Mouse (Mus musculus) liver, adult 2 months (tissue): ENCODE data around the gene Chn2. TPM values are rescaled to one million over a fixed set of nuclear protein-coding genes. Genes with fewer than 3 reads are reported as not detected.

Experiments used
- DNase-seq: peaks from one replicate; pipeline ENCODE4 v3.0.0-alpha.2; 2011; ENCODE audit warnings: low read depth, low spot score; ENCODE audit errors: extremely low read depth
- H3K27ac ChIP-seq: fragments of 200-500 bp; replicated peaks from 2 replicates; pipeline ENCODE4 v1.5.1; 2012; ENCODE audit warnings: low read depth, mild to moderate bottlenecking, control low read depth, inconsistent platforms, low read length; ENCODE audit not compliant: insufficient read depth
- H3K27me3 ChIP-seq: fragments of 200-500 bp; 2 replicates; pipeline ENCODE4 v1.6.1; 2012; ENCODE audit warnings: mild to moderate bottlenecking, moderate library complexity, low read length, inconsistent platforms; ENCODE audit not compliant: control insufficient read depth, insufficient read depth
- H3K36me3 ChIP-seq: fragments of 200-500 bp; 2 replicates; pipeline ENCODE4 v1.6.1; 2012; ENCODE audit warnings: low read length, inconsistent platforms; ENCODE audit not compliant: control insufficient read depth, insufficient read depth
- H3K4me1 ChIP-seq: fragments of 200-500 bp; 2 replicates; pipeline ENCODE4 v1.6.1; 2011; ENCODE audit warnings: low read length; ENCODE audit not compliant: control insufficient read depth, insufficient read depth
- H3K4me3 ChIP-seq: fragments of 200-500 bp; 2 replicates; pipeline ENCODE4 v1.5.1; 2011; ENCODE audit warnings: low read depth, mild to moderate bottlenecking, control low read depth, low read length, moderate library complexity; ENCODE audit not compliant: insufficient read depth
- H3K79me2 ChIP-seq: fragments of 200-500 bp; 2 replicates; pipeline ENCODE4 v1.6.1; 2012; ENCODE audit warnings: inconsistent platforms, mild to moderate bottlenecking, low read length, moderate library complexity; ENCODE audit not compliant: control insufficient read depth, insufficient read depth
- H3K9ac ChIP-seq: fragments of 200-500 bp; 2 replicates; pipeline ENCODE4 v1.6.1; 2012; ENCODE audit warnings: low read depth, mild to moderate bottlenecking, control low read depth, inconsistent platforms, low read length
- CTCF ChIP-seq: fragments of 200-500 bp; IDR thresholded peaks from 2 replicates; pipeline ENCODE4 v1.5.1; 2011; ENCODE audit warnings: low read depth, low read length, control low read depth
- POLR2A ChIP-seq: fragments of 200-500 bp; IDR thresholded peaks from 2 replicates; pipeline ENCODE4 v1.6.1; 2011; ENCODE audit warnings: low read length, control low read depth; ENCODE audit not compliant: insufficient read depth; ENCODE audit errors: extremely low read depth
- WGBS: fragments of 180-500 bp; shearing (Covaris S2); methylation state at CpG from one replicate; pipeline ENCODE4 v1.1.7; 2018; 5-methylcytosine and 5-hydroxymethylcytosine counted together
- polyA plus RNA-seq: library from polyadenylated mRNA; depleted of rRNA; stranded (reverse); fragments of >200 nt; gene quantifications from 2 replicates; pipeline ENCODE4 v1.2.3, GENCODE M21; 2012; rRNA removed
- total RNA-seq: library from RNA; depleted of rRNA; stranded (reverse); fragments of >200 nt; gene quantifications from 2 replicates; pipeline ENCODE4 v1.2.3, GENCODE M21; 2014; rRNA removed

The Chn2 gene
- total RNA-seq (36.2 and 46.2 TPM in 2 replicates), polyA plus RNA-seq (35.6 and 37.3 TPM in 2 replicates)

GRCm38 (mm10) chr6:54039357-54039804, at the start of gene Chn2:
TSS of gene Chn2 (plus strand) at chr6:54039554.
- H3K36me3 ChIP-seq, result no peaks in the 10 kb centered on the region
- peak within 1 kb of the TSS; percentile 89 for H3K27ac ChIP-seq
- peaks cover 22% of the 10 kb centered on the region; the same call in 1 of the 2 replicates for H3K4me1 ChIP-seq
- H3K4me3 ChIP-seq, result peak within 1 kb of the TSS; percentile 77
- no peaks in the 10 kb centered on the region for H3K27me3 ChIP-seq
- peak; percentile 34 for DNase-seq
- peak within 1 kb of the TSS; percentile 87 for H3K9ac ChIP-seq
- H3K79me2 ChIP-seq, result peaks cover 5% of the 10 kb centered on the region; the same call in 1 of the 2 replicates
- no peak for TF ChIP-seq CTCF
- no peak for TF ChIP-seq POLR2A
- WGBS, result under 1% methylated on average over 43 of the region's 43 CpGs

DNA sequence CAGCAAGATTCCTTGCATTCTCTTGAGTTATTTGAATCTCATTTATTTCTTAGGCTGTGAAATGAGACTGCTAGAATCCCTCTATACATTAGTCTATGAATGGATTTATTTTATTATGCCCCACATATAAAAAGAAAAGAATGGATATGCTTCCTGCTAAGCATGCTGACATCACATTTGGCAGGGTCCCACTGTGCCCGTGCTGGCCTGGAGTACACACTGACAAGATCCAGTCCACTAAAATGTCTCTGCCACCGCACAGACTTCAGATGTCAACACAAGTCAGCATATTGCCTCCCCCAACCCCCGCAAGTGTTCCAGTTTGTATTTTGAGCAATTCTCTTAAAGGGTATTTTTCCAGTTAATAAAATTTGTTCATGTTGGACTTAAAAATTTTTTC, 47.0 kb upstream of the Chn2 start:
- DNase-seq, result no peak
- no peak overlapping the region for H3K9ac ChIP-seq
- TF ChIP-seq CTCF, result no peak
- peaks cover 9% of the 10 kb centered on the region for H3K4me1 ChIP-seq
- no peak overlapping the region for H3K4me3 ChIP-seq
- WGBS, result 61% methylated on average over 3 of the region's 3 CpGs
- no peaks in the 10 kb centered on the region for H3K36me3 ChIP-seq
- no peaks in the 10 kb centered on the region for H3K79me2 ChIP-seq
- H3K27me3 ChIP-seq, result no peaks in the 10 kb centered on the region
- no peak overlapping the region for H3K27ac ChIP-seq

DNA sequence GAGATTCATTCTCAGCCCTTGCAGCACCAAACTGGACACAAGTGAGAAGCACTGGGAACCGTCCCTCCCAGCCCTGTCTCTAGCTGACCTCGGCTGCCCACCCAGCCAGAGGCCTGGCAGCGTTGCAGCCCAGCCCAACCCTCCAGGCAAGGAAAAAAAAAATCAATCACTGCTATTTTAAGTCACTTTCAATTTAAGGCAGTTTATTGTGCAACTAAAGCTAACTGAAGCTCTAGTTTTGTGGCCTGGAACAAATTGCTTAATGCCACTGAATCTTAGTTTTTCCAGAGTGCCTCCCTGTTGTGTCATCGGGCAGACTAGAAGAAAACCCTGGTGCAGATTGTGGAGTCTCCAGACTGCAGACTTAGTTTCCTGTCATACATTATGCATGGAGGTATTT, 43.8 kb upstream of the Chn2 start:
- peak; percentile 93 for DNase-seq
- Histone ChIP-seq H3K36me3 (no peaks in the 10 kb centered on the region), H3K4me1 (peaks cover 9% of the 10 kb centered on the region), H3K4me3 (no peak overlapping the region), H3K9ac (no peak overlapping the region), H3K79me2 (no peaks in the 10 kb centered on the region), H3K27ac (no peak overlapping the region), H3K27me3 (no peaks in the 10 kb centered on the region)
- TF ChIP-seq POLR2A (no peak), CTCF (no peak)
- WGBS, result 0% methylated on average over 4 of the region's 4 CpGs

GRCm38 (mm10) chr6:53996226-53996955, 43.0 kb upstream of the Chn2 start:
- peak overlapping the region; percentile 88 for H3K27ac ChIP-seq
- no peaks in the 10 kb centered on the region for H3K79me2 ChIP-seq
- peaks cover 9% of the 10 kb centered on the region for H3K4me1 ChIP-seq
- H3K36me3 ChIP-seq, result no peaks in the 10 kb centered on the region
- 14% methylated on average over 3 of the region's 3 CpGs for WGBS
- TF ChIP-seq POLR2A (no peak), CTCF (no peak)
- peak; percentile 96 for DNase-seq
- H3K9ac ChIP-seq, result no peak overlapping the region
- H3K4me3 ChIP-seq, result no peak overlapping the region
- no peaks in the 10 kb centered on the region for H3K27me3 ChIP-seq

DNA sequence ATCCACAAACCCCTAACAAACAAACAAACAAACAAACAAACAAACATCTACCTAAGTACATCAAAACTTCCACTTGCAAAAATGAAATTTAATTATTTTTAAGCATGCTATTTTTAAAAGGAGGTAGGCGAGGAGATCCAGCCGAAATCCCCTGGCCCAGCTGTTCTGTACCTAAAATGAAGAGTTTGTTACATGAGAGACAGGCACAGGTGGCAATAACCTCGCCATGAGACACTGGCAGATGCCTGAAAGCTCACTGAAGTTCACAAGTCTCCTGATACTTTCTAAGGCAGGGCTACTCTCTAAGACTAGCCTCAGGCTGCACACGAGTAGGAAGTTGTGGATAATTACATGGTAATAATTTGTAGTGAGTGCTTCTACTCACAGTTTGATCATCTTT, 34.1 kb upstream of the Chn2 start:
- DNase-seq, result no peak
- Histone ChIP-seq H3K36me3 (no peaks in the 10 kb centered on the region), H3K27ac (no peak overlapping the region), H3K9ac (no peak overlapping the region), H3K79me2 (no peaks in the 10 kb centered on the region), H3K27me3 (no peaks in the 10 kb centered on the region; the same call in 1 of the 2 replicates), H3K4me1 (no peaks in the 10 kb centered on the region), H3K4me3 (no peak overlapping the region)
- TF ChIP-seq CTCF, result no peak
- 86% methylated on average over 4 of the region's 4 CpGs for WGBS

DNA sequence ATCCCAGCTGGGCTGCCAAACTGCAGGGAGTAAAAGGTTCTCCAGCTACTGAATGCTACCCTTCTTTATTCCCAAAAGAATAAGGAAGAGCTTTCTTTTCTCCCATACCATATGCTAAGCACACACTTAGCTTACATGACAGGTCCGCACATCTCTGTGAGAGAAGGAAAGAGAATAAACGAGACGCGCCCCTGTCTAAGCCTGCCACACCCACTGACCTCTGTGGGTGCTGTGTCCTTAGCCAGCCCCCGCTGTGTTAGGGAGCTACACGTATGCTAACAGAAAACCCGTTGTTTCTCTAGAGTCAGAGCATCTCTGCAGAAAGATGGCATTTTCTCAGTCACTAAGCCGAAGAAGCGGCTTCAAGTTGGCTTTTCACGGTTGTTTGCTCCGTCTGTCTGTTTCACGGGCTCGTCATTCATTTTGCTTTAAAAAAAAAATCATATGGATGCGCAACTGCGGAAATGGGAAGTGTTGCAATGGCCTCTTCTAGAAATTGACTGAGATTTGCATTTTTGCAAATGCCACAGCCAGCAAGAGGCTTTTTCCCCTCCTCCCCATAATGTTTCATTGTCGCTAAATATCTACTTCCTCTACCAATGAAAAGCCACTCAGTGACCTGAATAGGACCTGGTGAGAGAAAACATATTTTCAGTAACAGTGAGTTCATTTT, 30.8 kb upstream of the Chn2 start:
- WGBS, result 78% methylated on average over 16 of the region's 16 CpGs
- H3K4me3 ChIP-seq, result no peak overlapping the region

More for the DNA sequence above, 30.8 kb upstream of the Chn2 start:
- no peaks in the 10 kb centered on the region for H3K79me2 ChIP-seq
- TF ChIP-seq CTCF (no peak), POLR2A (no peak)
- DNase-seq, result peak; percentile 22
- H3K27ac ChIP-seq, result no peak overlapping the region
- H3K36me3 ChIP-seq, result no peaks in the 10 kb centered on the region
- H3K4me1 ChIP-seq, result no peaks in the 10 kb centered on the region
- no peaks in the 10 kb centered on the region; the same call in 1 of the 2 replicates for H3K27me3 ChIP-seq
- H3K9ac ChIP-seq, result no peak overlapping the region
